Mouse (Mus musculus) hematopoietic stem cell, adult 5-6 weeks (primary cell): ENCODE data around the gene Wfdc13. TPM values are rescaled to one million over a fixed set of nuclear protein-coding genes. Genes with fewer than 3 reads are reported as not detected.
"Not testable (repeated sequence)": the region's sequence is repeated elsewhere in the genome, so short reads cannot be mapped to it uniquely, and the experiment has no call there.

Source experiments
- ATAC-seq, 2 experiments: fragments of 125-278 bp in 1 of 2; replicated peaks in 1 of 2; 2 replicates each; pipeline ENCODE4 v1.8.0; 2016 to 2017; ENCODE audit warnings: inconsistent platforms in 2 of 2, mild to moderate bottlenecking in 2 of 2, moderate number of reproducible peaks in 2 of 2, low read depth in 1 of 2, moderate TSS enrichment in 1 of 2; ENCODE audit not compliant: low FRiP score in 2 of 2, poor library complexity in 2 of 2, severe bottlenecking in 2 of 2, insufficient read depth in 1 of 2, low TSS enrichment in 1 of 2
- total RNA-seq: library from RNA; stranded (forward); fragments of 172-1452, 232-1000 nt; gene quantifications from 2 replicates; pipeline ENCODE4 v1.2.3, GENCODE M21; 2017

Wfdc13 gene
- total RNA-seq, 1 experiment from 2014 or later = not detected

DNA sequence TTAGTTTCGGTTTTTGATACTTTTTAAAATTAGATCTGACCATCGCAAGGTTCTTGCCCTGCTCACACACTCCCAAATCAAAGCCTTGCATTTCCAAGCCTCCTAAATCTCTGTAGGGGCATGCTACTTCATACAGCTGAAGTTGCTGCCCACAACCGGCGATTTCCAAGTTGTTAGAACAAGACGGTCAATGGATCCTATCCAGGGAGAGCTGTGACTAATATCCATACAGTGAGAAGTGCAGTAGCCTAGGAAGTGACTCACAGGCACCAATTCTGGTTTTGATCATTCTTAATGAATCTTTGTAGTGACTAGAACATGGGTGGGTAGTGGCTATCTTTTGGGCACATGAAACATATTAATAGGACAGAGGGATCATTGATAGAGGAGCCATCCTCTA lies 16.9 kb downstream of the Wfdc13 start:
- no peak for ATAC-seq

DNA sequence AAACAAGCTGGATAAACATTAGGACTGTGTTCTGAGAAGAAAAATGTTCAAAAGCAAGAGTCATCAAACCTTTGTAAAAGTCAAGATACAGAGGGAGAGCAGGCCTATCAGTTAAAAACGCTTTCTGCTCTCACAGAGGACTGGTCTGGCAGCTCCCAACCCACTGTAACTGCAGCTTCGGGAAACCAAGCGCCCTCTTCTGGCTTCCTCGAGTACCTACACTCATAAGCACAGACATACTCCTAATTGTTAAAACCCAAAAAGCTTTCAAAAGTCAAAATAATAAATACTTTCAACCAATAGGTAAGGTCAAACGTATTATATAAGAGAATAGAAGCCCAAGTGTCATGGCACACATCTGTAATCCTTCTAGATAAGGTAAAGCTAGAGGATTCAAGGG lies 19.3 kb downstream of the Wfdc13 start:
- no peak for ATAC-seq

DNA sequence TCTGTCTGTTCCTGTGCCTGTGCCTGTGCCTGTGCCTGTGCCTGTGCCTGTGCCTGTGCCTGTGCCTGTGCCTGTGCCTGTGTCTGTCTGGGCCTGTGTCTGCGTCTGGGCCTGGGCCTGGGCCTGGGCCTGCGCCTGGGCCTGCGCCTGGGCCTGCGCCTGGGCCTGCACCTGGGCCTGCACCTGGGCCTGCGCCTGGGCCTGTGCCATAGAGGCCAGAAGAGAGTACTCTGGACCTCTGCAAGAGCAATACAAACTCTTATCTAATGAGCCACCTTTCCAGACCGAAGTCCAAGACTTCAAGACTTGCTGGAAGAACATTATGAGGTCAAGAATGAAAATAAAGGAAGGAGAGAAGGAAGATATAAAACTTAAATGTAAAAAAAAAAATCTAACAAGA lies 20.4 kb downstream of the Wfdc13 start:
- no peak for ATAC-seq

DNA sequence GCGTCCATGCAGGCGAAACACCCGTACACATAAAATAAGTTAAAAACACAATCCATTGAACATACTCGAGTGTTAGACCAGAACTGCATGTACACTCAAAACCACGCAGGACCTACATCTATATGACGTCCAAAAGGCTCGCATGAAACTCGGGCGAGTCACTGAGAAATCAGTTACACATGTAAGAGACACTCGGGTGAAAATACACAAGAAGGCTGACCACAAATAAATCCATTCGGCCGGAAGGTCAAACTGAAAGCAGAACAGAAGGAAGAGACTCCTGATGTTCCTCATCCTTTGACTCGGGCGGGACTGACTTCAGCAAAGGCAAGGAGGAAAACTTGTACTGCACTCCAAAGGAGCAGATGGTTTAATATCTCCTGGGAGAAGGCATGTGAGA lies 21.1 kb downstream of the Wfdc13 start:
- no peak for ATAC-seq

DNA sequence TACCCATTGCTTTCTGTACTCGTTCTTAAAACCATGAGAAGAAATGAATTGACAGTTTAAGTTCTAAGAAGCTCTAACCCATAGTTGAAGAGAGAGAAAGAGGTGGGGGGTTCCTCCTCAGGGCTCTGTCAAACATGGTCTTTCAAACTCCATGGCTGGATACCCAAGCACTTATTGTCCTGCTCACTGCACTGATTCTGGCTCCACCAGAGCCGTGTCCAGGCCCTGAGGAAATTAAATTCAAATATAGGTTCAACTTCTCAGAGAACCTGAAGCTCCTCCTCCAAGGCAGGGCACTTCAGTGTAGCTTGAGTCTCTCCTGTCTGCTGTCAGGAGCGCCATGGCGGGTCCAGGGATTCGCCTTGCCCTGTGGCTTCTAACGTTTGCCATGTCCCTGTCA lies 30.1 kb downstream of the Wfdc13 start, which contains the start of gene Spint5:
Gene Spint5 (plus strand): TSS at position 301 of the 400 bp plus-strand sequence.
- no peak for ATAC-seq

DNA sequence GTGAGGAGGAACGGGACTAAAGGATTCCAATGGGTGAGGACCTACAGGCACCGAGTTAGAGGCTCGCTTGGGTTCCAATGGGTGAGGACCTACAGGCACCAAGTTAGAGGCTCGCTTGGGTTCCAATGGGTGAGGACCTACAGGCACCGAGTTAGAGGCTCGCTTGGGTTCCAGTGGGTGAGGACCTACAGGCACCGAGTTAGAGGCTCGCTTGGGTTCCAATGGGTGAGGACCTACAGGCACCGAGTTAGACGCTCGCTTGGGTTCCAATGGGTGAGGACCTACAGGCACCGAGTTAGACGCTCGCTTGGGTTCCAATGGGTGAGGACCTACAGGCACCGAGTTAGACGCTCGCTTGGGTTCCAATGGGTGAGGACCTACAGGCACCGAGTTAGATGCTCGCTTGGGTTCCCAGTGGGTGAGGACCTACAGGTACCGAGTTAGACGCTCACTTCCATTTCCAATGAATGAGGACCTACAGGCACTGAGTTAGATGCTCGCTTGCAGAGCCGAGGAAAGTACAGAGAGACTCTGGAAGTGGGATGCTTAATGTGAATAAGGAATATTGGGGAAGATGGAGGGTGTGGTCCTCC lies 31.4 kb downstream of the Wfdc13 start:
- not testable (repeated sequence) for ATAC-seq

DNA sequence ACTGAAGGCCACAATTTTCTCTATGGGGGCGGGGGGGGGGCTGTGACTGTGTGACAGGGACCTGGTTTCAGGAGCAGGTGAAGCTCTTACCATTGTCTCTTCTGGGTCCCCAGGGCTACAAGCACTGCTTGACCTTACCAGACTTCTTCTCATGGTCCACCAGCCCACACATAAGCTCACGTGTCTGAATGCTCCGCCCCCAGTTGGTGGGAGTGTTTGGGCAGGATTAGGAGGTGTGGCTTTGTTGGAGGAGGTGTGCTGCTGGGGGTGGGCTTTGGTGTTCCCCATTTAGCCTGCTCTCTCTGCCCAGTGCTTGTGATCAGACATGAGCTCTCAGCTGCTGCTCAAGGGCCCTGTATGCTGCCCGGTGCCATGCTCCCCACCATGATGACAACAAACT lies 38.4 kb downstream of the Wfdc13 start:
- no peak for ATAC-seq

DNA sequence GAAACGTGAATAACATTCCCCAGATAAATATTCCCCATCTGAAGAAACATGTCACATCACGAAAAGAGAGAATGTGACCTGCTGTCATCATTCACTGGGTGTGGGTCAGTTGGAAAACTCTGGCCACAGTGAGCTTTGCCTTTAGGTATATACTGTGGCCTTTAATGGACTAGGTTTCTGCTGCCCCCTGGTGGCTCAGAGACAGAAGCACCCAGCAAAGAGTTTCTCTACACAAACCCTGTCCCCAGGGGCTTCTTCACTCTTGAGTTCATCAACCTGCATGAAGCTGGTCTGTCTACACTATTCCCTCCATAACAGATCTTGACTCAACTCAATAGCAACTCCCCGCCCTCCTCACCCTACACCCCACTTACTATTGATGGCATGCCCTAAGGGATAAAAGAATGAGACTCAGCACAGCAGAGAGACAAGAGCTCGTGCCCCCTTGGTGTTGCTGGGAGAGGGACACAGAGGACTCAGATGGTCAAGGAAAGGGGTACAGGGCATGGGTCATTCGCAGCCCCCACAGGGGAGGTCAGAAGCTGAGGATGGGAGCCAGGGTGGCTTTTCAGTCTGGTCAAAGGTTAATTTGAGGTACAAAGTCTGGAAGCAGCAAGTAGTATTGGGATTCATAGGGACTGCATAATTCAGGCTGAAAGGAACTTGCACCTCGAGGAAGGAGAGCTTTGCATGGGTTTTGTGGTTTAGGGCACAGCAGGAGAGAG lies 41.1 kb downstream of the Wfdc13 start:
- ATAC-seq = peak; percentile 42 to 68; a peak in 2 of 4 replicates

DNA sequence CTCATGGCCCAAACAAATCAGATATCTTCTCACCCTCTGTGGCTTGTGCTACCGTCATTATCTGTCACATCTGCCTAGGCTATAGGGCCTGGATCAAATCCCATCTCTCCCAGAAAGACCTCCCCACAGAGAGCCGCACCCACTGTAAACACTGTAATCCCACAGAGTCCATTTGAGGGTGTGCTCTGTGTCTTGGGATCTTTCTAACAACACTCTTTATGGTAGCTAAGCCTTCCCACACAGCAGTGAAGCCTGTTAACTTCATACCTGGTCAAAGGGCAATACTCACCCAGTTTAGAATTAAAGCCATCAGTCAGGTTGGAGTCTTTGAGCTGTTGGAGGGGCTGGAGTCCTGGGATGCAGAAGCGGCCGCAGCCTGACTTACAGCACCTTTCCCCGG lies 46.8 kb downstream of the Wfdc13 start:
- no peak for ATAC-seq

DNA sequence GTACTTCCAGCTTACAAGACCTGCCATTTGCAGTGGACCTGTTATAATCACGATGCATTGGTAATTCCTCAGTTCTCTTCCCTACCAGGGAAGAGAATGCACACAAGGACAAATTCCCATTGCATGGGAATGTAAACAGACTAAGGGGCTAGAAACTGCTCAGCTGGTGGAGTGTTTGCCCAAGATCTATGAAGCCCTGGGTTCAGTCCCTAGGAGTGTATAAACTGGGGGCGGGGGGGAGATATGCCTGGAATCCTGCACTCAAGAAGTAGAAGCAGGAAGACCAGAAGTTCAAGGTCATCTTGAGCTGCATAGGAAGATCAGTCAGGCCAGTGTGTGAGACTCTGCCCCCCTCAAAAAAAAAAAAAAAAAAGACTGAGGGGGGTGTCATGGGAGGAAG lies 48.4 kb downstream of the Wfdc13 start:
- ATAC-seq = no peak

DNA sequence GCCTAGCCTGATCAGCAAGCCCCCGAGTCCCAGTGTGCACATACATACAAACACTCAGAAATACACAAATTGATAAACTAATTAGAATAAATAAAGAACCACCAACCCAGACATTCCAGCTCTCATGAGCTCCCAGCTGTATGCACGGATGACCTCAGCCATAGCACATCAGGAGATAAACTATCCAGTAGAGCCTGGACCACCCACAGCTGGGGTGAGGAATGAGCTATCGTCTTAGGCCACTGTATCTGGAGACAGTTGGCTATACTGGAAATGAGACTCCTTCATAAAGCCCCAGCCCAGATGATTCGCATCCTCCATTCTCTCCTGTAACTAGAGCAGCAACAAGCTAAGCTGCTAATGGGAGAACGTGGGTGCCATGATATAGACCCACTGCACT lies 49.9 kb downstream of the Wfdc13 start:
- ATAC-seq = no peak

DNA sequence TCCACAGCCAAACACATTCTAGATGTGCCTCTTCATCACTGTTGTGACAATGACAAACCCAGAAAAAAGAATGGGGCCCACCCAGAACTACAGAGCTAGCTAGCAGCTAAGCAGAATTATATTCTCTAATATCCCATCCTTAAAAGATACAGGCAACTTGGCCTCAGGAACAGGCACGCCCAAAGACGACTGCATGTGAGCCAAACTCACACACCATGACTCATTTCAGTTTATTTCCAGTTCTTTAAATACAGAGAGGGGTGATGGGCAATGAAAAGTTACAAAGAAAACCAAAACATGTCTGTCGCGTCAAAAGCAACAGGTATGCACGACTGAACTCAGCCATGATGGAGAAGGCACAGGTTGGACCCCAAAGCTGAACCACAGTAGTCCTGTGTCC lies 50.5 kb downstream of the Wfdc13 start:
- no peak for ATAC-seq

Other genes with a start within 250 kb of the Wfdc13 start
- gene Sdc4, start 241.2 kb upstream of the Wfdc13 start, total RNA-seq = 11.6 and 17.7 TPM in 2 replicates
- gene Sys1, start 228.1 kb upstream of the Wfdc13 start, total RNA-seq = 17.0 and 20.7 TPM in 2 replicates
- gene Gm20458, start 224.1 kb upstream of the Wfdc13 start, total RNA-seq = 1.7 TPM in 1 of 2 replicates, not detected in the other
- gene Trp53tg5, start 211.4 kb upstream of the Wfdc13 start, total RNA-seq = not detected in 2 replicates
- gene Dbndd2, start 199.0 kb upstream of the Wfdc13 start, total RNA-seq = 1.6 TPM in 1 of 2 replicates, not detected in the other
- 28.1 and 28.2 TPM in 2 replicates for gene Pigt, start 187.6 kb upstream of the Wfdc13 start, total RNA-seq
- 7.5 and 11.6 TPM in 2 replicates for gene Wfdc2, start 122.7 kb upstream of the Wfdc13 start, total RNA-seq
- gene Spint3, start 111.6 kb upstream of the Wfdc13 start, total RNA-seq = not detected in 2 replicates
- gene Wfdc6a, start 99.7 kb upstream of the Wfdc13 start, total RNA-seq = not detected in 2 replicates
- not detected in 2 replicates for gene Eppin, start 91.5 kb upstream of the Wfdc13 start, total RNA-seq
- not detected in 2 replicates for gene Wfdc6b, start 71.6 kb upstream of the Wfdc13 start, total RNA-seq
- not detected in 2 replicates for gene Wfdc8, start 71.5 kb upstream of the Wfdc13 start, total RNA-seq
- not detected in 2 replicates for gene Wfdc16, start 46.3 kb upstream of the Wfdc13 start, total RNA-seq
- gene Wfdc10, start 29.1 kb upstream of the Wfdc13 start, total RNA-seq = 3.5 TPM in 1 of 2 replicates, not detected in the other
- not detected in 2 replicates for gene Wfdc9, start 28.5 kb upstream of the Wfdc13 start, total RNA-seq
- gene Wfdc11, start 11.0 kb upstream of the Wfdc13 start, total RNA-seq = not detected in 2 replicates
- gene Spint4, start 13.4 kb downstream of the Wfdc13 start, total RNA-seq = not detected in 2 replicates
- gene Spint5, start 30.2 kb downstream of the Wfdc13 start, total RNA-seq = not detected in 2 replicates
- 1.6 and 1.9 TPM in 2 replicates for gene Wfdc3, start 60.8 kb downstream of the Wfdc13 start, total RNA-seq
- gene Dnttip1, start 60.9 kb downstream of the Wfdc13 start, total RNA-seq = 22.9 and 31.3 TPM in 2 replicates
- gene Ube2c, start 84.8 kb downstream of the Wfdc13 start, total RNA-seq = 60.3 and 131 TPM in 2 replicates
- 1.6 TPM in 1 of 2 replicates, not detected in the other for gene Tnnc2, start 94.9 kb downstream of the Wfdc13 start, total RNA-seq
- 2.0 and 2.2 TPM in 2 replicates for gene Snx21, start 100.7 kb downstream of the Wfdc13 start, total RNA-seq
- 7.5 and 28.1 TPM in 2 replicates for gene Acot8, start 119.8 kb downstream of the Wfdc13 start, total RNA-seq
- 2.5 and 4.1 TPM in 2 replicates for gene Zswim3, start 120.0 kb downstream of the Wfdc13 start, total RNA-seq
- 1.9 and 2.4 TPM in 2 replicates for gene Zswim1, start 137.6 kb downstream of the Wfdc13 start, total RNA-seq
- not detected in 2 replicates for gene Spata25, start 143.4 kb downstream of the Wfdc13 start, total RNA-seq
- 53.0 and 74.2 TPM in 2 replicates for gene Ctsa, start 147.8 kb downstream of the Wfdc13 start, total RNA-seq
- 2.1 TPM in 1 of 2 replicates, not detected in the other for gene Neurl2, start 148.3 kb downstream of the Wfdc13 start, total RNA-seq
- gene Pltp, start 172.6 kb downstream of the Wfdc13 start, total RNA-seq = 0.55 and 0.56 TPM in 2 replicates
- 19.7 and 23.4 TPM in 2 replicates for gene Pcif1, start 194.2 kb downstream of the Wfdc13 start, total RNA-seq
- 6.6 and 10.5 TPM in 2 replicates for gene Zfp335, start 226.7 kb downstream of the Wfdc13 start, total RNA-seq